Mouse (Mus musculus): Measurements from ENCODE around the gene Hes3.

The Hes3 gene

GRCm38 (mm10) chr4:152305991-152306390 lies 14.5 kb upstream of the Hes3 start:
- no peak for DNase-seq (ENCODE audit: low spot score in 2 of 2)

GRCm38 (mm10) chr4:152304685-152305084 lies 13.2 kb upstream of the Hes3 start:
- DNase-seq (ENCODE audit: low spot score in 2 of 2), result no peak

- no peak for DNase-seq (ENCODE audit: low spot score in 2 of 2)
Measured at GRCm38 (mm10) chr4:152303172-152303571, 11.7 kb upstream of the Hes3 start.

GRCm38 (mm10) chr4:152302012-152302411 lies 10.6 kb upstream of the Hes3 start:
- no peak for DNase-seq (ENCODE audit: low spot score in 2 of 2)

- DNase-seq (ENCODE audit: low spot score in 2 of 2), result no peak
Measured at GRCm38 (mm10) chr4:152300375-152300774, 8.9 kb upstream of the Hes3 start.

GRCm38 (mm10) chr4:152298836-152299235 lies 7.4 kb upstream of the Hes3 start:
- DNase-seq (ENCODE audit: low spot score in 2 of 2), result no peak

- DNase-seq (ENCODE audit: low spot score in 2 of 2), result peak; percentile 100
Measured at GRCm38 (mm10) chr4:152296874-152297861, 5.7 kb upstream of the Hes3 start, which contains the start of gene Icmt. TSS of gene Icmt (plus strand) at chr4:152297227.

- DNase-seq (ENCODE audit: low spot score in 2 of 2), result no peak
Measured at GRCm38 (mm10) chr4:152296371-152296770, 4.9 kb upstream of the Hes3 start.

- DNase-seq (ENCODE audit: low spot score in 2 of 2), result no peak
Measured at GRCm38 (mm10) chr4:152295916-152296315, 4.5 kb upstream of the Hes3 start.

GRCm38 (mm10) chr4:152294188-152294929 lies 2.9 kb upstream of the Hes3 start:
- DNase-seq (ENCODE audit: low spot score in 2 of 2), result no peak

GRCm38 (mm10) chr4:152292102-152292765 lies 772 bp upstream of the Hes3 start:
- DNase-seq (ENCODE audit: low spot score in 2 of 2), result no peak

GRCm38 (mm10) chr4:152290991-152291390 lies 471 bp downstream of the Hes3 start:
- no peak for DNase-seq (ENCODE audit: low spot score in 2 of 2)

- DNase-seq (ENCODE audit: low spot score in 2 of 2), result no peak
Measured at GRCm38 (mm10) chr4:152290385-152290784, 1.1 kb downstream of the Hes3 start.

- no peak for DNase-seq (ENCODE audit: low spot score in 2 of 2)
Measured at GRCm38 (mm10) chr4:152288398-152288945, 3.0 kb downstream of the Hes3 start.

- DNase-seq (ENCODE audit: low spot score in 2 of 2), result no peak
Measured at GRCm38 (mm10) chr4:152287317-152288120, 3.9 kb downstream of the Hes3 start.

GRCm38 (mm10) chr4:152286887-152287286 lies 4.6 kb downstream of the Hes3 start:
- DNase-seq (ENCODE audit: low spot score in 2 of 2), result peak; percentile 56 to 88

- no peak for DNase-seq (ENCODE audit: low spot score in 2 of 2)
Measured at GRCm38 (mm10) chr4:152286183-152286582, 5.3 kb downstream of the Hes3 start.

- DNase-seq (ENCODE audit: low spot score in 2 of 2), result peak in 1 of 2 experiments; percentile 39
Measured at GRCm38 (mm10) chr4:152285505-152285904, 6.0 kb downstream of the Hes3 start.

GRCm38 (mm10) chr4:152283186-152283950 lies 8.1 kb downstream of the Hes3 start:
- DNase-seq (ENCODE audit: low spot score in 2 of 2), result peak; percentile 81 to 94

- no peak for DNase-seq (ENCODE audit: low spot score in 2 of 2)
Measured at GRCm38 (mm10) chr4:152282721-152283120, 8.7 kb downstream of the Hes3 start.
